Mouse (Mus musculus) intestine, embryonic 14.5 days (tissue): ENCODE data around the gene Fndc3b. TPM values are rescaled to one million over a fixed set of nuclear protein-coding genes. Genes with fewer than 3 reads are reported as not detected.

Source experiments
- ATAC-seq: fragments of 200-750 bp; cut with Nextera tagmentation; replicated peaks from 2 replicates; pipeline ENCODE4 v1.8.0; 2017; ENCODE audit warnings: low read depth, moderate number of reproducible peaks, moderate TSS enrichment, moderate library complexity; ENCODE audit not compliant: low FRiP score, low TSS enrichment
- DNase-seq: peaks from one replicate; pipeline ENCODE4 v3.0.0-alpha.2; 2018; ENCODE audit warnings: low spot score
- H3K27ac ChIP-seq: fragments of 300-500 bp; sonication (generic); 2 replicates; pipeline ENCODE4 v1.5.1; 2014; ENCODE audit warnings: low read depth, mild to moderate bottlenecking, control low read depth
- H3K27me3 ChIP-seq: fragments of 300-500 bp; sonication (generic); replicated peaks from 2 replicates; pipeline ENCODE4 v1.6.1; 2014; ENCODE audit warnings: low read length, control low read depth; ENCODE audit not compliant: control insufficient read depth, insufficient read depth
- H3K36me3 ChIP-seq: fragments of 300-500 bp; sonication (generic); 2 replicates; pipeline ENCODE4 v1.6.1; 2014; ENCODE audit warnings: low read length, control low read depth; ENCODE audit not compliant: control insufficient read depth, insufficient read depth
- H3K4me1 ChIP-seq: fragments of 300-500 bp; sonication (generic); replicated peaks from 2 replicates; pipeline ENCODE4 v1.6.1; 2014; ENCODE audit warnings: low read length, control low read depth, mixed read lengths; ENCODE audit not compliant: control insufficient read depth, insufficient read depth
- H3K4me2 ChIP-seq: fragments of 300-500 bp; sonication (generic); 2 replicates; pipeline ENCODE4 v1.6.1; 2014; ENCODE audit warnings: low read length
- H3K4me3 ChIP-seq: fragments of 300-500 bp; sonication (generic); 2 replicates; pipeline ENCODE4 v1.5.1; 2014; ENCODE audit warnings: low read depth, low read length, control low read depth, mixed read lengths
- H3K9ac ChIP-seq: fragments of 300-500 bp; sonication (generic); 2 replicates; pipeline ENCODE4 v1.6.1; 2014; ENCODE audit warnings: mild to moderate bottlenecking, low read length
- H3K9me3 ChIP-seq: fragments of 300-500 bp; sonication (generic); 2 replicates; pipeline ENCODE4 v1.6.1; 2016; ENCODE audit warnings: low read length, control low read depth; ENCODE audit not compliant: control insufficient read depth
- WGBS: fragments of 180-500 bp; shearing (Covaris S2); extraction: QIAGEN DNeasy Blood & Tissue Kit; methylation state at CpG from one replicate; pipeline ENCODE4 v1.1.7; 2014; 5-methylcytosine and 5-hydroxymethylcytosine counted together
- polyA plus RNA-seq: library from polyadenylated mRNA; unstranded; fragments of >200 nt; fragmentation: Nextera tagmentation; extraction: Ambion mirVana; gene quantifications from 2 replicates; pipeline ENCODE4 v1.2.1, GENCODE M21; 2014

Gene Fndc3b
- polyA plus RNA-seq, 1 experiment from 2014 or later, result 26.1 TPM

DNA sequence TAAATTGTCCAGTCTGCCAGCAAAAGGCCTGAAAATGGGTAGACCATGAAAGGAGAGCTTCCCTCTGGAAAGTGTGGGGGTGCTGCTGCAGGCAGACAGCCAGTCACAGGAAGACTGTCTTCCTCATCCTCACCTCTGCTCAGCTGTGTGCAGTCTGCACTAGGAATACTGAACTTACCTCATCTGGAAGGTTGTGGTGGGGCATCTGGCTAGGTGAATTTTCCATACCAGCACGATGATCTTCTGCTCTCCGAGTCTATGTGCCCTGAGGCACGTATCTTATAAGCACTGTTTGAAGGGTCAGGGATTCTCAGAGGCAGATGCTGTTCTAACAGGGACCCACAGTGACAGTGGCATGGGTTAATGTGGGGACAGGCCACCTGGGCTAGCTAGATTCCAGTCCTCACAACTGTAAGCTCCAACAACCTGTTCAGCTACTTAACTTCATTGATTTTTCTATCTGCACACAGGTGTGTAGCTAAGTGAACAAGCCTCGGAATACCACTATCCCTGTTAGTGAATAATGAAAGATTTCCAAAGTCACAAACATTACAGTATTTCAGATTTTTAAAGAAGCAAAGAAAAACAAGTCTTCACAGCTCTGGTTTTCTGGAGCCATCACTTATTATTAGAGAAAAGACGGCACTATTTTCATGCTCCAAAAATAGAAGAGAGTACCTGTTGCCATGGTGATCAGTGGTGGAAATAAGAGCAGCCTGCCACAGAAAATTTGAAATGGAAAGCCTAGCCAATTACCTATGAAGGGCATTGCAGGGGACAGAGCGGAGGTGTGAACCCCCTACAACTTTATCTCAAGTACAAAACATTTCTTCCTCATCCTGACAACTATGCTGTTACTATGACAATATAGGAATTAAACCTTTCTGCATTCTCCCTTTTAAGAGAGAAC, 128.9 kb downstream of the Fndc3b start:
- 71% methylated on average over 6 of the region's 6 CpGs for WGBS
- DNase-seq (no peak), ATAC-seq (no peak)
- no peak overlapping the region for H3K4me3 ChIP-seq
- no peaks in the 10 kb centered on the region for H3K27me3 ChIP-seq
- H3K4me2 ChIP-seq, result no peak overlapping the region
- 0 out of 2 replicates have a peak, but pooled peaks cover 6% of the 10 kb centered on the region for H3K4me1 ChIP-seq
- no peak overlapping the region for H3K27ac ChIP-seq
- H3K9me3 ChIP-seq, result no peaks in the 10 kb centered on the region
- no peak overlapping the region for H3K9ac ChIP-seq
- H3K36me3 ChIP-seq, result no peaks in the 10 kb centered on the region

DNA sequence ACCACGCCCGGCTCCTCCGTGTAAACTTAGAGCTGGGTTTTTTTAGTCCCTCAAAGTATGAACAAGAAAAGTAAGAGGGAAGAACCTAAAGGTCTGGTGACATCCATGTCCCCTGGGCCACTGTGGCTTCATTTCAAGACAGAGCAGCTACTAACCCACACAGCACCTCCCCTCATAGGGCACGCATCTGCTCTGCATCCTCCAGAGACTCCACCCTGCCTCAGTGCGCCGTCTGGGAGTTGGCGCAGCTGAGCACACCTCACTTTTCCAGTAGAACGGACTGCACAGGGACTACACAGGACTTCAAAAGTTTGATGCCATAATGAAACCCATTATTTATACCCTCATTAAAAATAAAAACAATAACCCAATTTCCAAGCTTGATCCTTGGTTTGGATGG, 130.2 kb downstream of the Fndc3b start:
- H3K4me2 ChIP-seq, result no peak overlapping the region
- no peak for ATAC-seq
- DNase-seq, result no peak
- no peak overlapping the region for H3K27ac ChIP-seq
- no peaks in the 10 kb centered on the region for H3K9me3 ChIP-seq
- H3K9ac ChIP-seq, result no peak overlapping the region
- no peak overlapping the region for H3K4me3 ChIP-seq
- no peaks in the 10 kb centered on the region for H3K36me3 ChIP-seq
- WGBS, result 91% methylated on average over 8 of the region's 8 CpGs
- no peaks in the 10 kb centered on the region for H3K27me3 ChIP-seq
- H3K4me1 ChIP-seq, result 0 out of 2 replicates have a peak, but pooled peaks cover 4% of the 10 kb centered on the region

DNA sequence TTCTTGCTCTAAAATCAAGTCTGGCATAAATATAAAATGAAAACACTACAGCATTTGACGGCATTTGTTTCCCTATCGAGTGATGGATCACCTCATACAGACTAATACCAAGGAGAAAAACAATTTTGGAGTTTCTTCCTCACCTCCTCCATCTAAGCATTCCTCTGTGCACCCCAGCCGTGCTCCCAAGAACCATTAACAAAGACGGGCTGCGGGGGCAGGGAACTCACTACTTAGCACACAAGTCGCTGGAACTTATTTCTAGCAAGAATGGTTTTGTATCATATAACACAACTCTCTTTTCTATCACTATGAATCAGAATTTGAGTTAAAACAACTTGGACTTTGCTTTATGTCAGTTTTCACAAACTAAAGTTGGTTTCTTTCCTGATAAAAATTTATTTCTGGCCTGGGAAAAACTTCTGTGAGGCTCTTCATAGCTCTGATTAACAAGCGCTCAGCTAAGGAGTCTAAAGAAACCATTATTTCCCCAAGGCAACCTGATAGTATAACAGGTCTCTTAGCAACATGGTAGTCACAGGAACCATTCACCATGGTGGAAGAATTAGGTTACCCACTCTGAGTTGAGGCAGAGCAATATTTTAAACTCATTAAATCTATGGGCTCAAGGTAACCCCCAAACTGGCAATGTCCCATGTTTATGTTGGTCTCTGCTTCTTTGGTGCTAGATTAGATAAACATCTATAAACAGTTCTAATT, 131.1 kb downstream of the Fndc3b start:
- H3K36me3 ChIP-seq, result no peaks in the 10 kb centered on the region
- no peaks in the 10 kb centered on the region for H3K27me3 ChIP-seq
- no peak overlapping the region for H3K27ac ChIP-seq
- H3K9ac ChIP-seq, result no peak overlapping the region
- DNase-seq, result no peak
- ATAC-seq, result no peak
- WGBS, result 53% methylated on average over 7 of the region's 7 CpGs
- no peaks in the 10 kb centered on the region for H3K4me1 ChIP-seq
- H3K4me3 ChIP-seq, result no peak overlapping the region
- H3K4me2 ChIP-seq, result no peak overlapping the region
- no peaks in the 10 kb centered on the region for H3K9me3 ChIP-seq

DNA sequence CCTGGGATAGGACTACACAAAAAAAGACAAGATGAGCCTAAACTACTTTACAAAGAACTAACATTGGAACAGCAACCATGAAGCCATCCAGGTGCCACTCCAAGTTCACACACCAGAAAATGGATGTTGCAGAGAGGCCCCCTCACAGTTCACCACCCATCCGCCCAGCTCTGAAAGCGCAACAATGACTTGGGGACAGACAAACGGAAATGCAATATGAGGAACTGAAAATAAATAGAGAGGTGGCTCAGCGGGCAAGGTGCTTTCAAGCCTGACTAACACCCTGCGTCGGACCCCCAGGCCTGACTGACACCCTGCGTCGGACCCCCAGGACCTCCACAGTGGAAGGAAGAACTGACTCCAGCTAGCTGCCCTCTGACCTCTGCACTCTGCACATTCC, 131.9 kb downstream of the Fndc3b start:
- H3K27me3 ChIP-seq, result no peaks in the 10 kb centered on the region
- ATAC-seq, result no peak
- H3K9me3 ChIP-seq, result no peaks in the 10 kb centered on the region
- no peaks in the 10 kb centered on the region for H3K4me1 ChIP-seq
- H3K4me2 ChIP-seq, result no peak overlapping the region
- no peak overlapping the region for H3K27ac ChIP-seq
- 82% methylated on average over 8 of the region's 8 CpGs for WGBS
- H3K9ac ChIP-seq, result no peak overlapping the region
- no peak for DNase-seq
- no peak overlapping the region for H3K4me3 ChIP-seq
- no peaks in the 10 kb centered on the region for H3K36me3 ChIP-seq

DNA sequence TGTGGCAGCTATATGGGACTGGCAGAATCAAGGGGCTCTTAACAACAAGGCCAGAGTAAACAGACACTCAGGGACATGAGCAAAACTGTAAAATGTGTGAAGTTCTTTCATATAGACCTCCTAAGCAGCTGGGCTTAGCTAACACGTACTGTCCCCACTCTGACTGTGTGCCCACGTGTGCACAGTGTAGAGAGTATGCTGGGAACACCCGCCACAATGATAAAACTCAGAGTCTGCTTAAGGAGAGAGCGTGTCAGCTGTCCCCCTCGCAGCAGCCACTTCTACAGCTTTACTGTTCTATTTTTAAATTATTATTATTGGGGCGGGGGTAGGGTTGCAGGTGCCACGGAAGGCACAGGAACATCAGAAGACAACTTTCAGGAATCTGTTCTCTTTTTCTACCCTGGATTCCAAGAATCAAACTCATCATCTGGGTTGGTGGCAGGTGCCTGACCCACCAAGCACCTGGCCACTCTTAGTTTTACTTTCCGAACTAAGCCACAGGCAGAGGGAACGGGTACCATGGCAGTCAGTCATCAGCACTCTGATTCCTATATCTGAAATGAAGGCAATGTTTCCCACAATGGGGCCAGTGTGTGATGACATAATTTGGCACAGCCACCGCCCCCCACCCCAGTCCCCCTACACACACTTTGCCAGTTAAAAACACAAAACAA, 133.6 kb downstream of the Fndc3b start:
- Histone ChIP-seq H3K9me3 (no peaks in the 10 kb centered on the region), H3K27me3 (no peaks in the 10 kb centered on the region), H3K4me3 (no peak overlapping the region), H3K27ac (no peak overlapping the region), H3K9ac (no peak overlapping the region), H3K4me2 (no peak overlapping the region), H3K36me3 (no peaks in the 10 kb centered on the region), H3K4me1 (peaks cover 10% of the 10 kb centered on the region)
- WGBS, result 81% methylated on average over 10 of the region's 10 CpGs
- no peak for ATAC-seq
- no peak for DNase-seq

DNA sequence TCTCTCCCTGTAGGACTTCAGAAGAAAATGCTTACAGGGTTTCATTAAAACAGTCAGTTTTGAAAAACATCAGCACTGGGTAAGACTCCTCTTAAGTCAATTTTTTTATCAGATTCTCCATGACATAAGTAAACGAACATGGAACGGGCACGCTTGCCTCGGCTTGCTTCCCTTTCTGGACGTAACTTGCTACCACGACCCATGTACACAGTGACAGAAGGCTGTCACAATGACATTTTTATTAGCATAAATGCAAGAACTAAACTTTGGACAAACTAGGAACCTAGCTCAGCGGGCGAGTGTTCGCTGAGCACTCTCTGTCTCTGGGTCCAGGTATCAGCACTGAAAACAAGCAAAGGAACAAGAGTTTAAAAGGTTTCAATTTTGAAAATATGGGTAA, 136.9 kb downstream of the Fndc3b start:
- Histone ChIP-seq H3K9ac (no peak overlapping the region), H3K4me3 (no peak overlapping the region), H3K27me3 (no peaks in the 10 kb centered on the region), H3K4me1 (peaks cover 17% of the 10 kb centered on the region), H3K4me2 (no peak overlapping the region), H3K36me3 (no peaks in the 10 kb centered on the region), H3K9me3 (no peaks in the 10 kb centered on the region), H3K27ac (no peak overlapping the region)
- DNase-seq (no peak), ATAC-seq (no peak)
- WGBS, result 65% methylated on average over 9 of the region's 9 CpGs

DNA sequence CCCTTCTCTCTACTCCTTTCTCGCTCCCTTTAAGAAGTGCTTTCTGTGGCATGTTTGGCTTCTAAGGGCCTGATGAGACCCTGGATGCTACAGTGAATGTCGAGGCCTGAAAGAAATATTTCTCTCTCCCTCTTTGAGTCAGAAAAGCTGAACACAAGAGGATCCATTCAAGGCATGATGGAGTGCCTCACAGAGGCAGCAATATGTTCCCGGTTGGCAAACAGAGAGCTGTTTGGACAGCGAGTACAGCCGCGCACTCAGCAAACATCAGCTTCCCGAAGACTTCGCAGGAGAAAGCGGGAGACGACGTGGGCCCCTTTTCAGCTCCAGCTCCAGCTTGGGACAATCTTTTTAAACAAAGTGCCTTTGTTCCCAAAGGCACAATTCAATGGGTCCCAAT, 137.6 kb downstream of the Fndc3b start:
- DNase-seq (no peak), ATAC-seq (no peak; the same call in 1 of the 2 replicates)
- Histone ChIP-seq H3K4me3 (no peak overlapping the region), H3K9me3 (no peaks in the 10 kb centered on the region), H3K4me2 (no peak overlapping the region), H3K27me3 (no peaks in the 10 kb centered on the region), H3K4me1 (peaks cover 17% of the 10 kb centered on the region), H3K27ac (peak overlapping the region; percentile 34; the same call in 1 of the 2 replicates), H3K36me3 (no peaks in the 10 kb centered on the region), H3K9ac (no peak overlapping the region)
- 38% methylated on average over 11 of the region's 11 CpGs for WGBS

DNA sequence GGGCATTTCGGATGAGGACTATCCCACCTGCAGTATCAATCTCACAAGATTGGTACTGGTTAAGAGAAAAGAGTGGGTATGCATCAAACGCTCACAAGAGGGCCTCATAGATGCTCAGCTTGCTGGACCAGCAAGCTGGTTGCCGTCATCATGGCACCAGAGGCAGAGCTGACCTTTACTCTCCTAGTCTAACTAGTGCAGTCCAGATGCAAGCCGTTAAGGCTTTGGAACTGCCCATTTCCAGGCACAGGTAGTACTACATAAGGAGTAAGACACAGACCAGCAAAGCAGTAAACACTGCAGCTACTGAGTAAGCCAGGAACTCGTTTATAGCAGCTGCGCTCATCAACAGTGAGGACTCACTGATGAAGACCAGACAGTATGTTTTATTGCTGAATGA, 138.8 kb downstream of the Fndc3b start:
- Histone ChIP-seq H3K4me2 (no peak overlapping the region), H3K4me3 (no peak overlapping the region), H3K9me3 (no peaks in the 10 kb centered on the region), H3K27me3 (no peaks in the 10 kb centered on the region), H3K4me1 (peaks cover 17% of the 10 kb centered on the region), H3K9ac (no peak overlapping the region), H3K36me3 (no peaks in the 10 kb centered on the region), H3K27ac (no peak overlapping the region)
- 33% methylated on average over 6 of the region's 6 CpGs for WGBS
- ATAC-seq (peak; percentile 41; the same call in 1 of the 2 replicates), DNase-seq (no peak)
